8 mouse cellular contexts compared by ENCODE assay signal in the genomic region with DNA sequence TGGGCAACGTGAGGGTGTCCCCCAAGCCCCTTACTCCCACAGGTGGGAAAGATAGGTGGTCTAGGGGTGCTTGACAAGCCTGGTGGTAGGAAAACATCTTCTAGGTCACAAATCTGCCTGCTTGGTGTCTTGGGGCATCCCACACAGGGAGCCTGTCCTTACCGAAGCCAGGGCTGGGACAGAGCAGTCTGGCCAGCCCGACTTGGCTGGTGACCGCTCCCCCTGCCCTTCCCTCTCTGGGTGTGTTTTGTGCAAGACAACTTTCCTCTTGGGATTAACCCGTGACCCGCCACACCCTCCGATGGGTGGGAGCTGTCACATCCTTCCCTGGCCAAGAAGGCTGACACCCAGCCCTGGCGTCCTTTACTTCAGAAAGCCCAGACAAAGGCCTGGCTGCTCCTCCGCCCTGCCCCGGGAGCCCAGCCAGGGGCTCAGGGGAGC. TPM values are rescaled to one million over a fixed set of nuclear protein-coding genes. Genes with fewer than 3 reads are reported as not detected.
DNase-seq lines count a peak whose midpoint lies in the region; ATAC-seq and TF ChIP-seq lines count a peak whose summit lies in the region.

No protein-coding gene starts in this region.

- H3K27me3 ChIP-seq in lung, embryonic 14.5 days (ENCODE audit: insufficient read depth, low read length), result no peaks in the 10 kb centered on the region

- peak overlapping the region; percentile 95 for H3K4me2 ChIP-seq in lung, embryonic 14.5 days

- DNase-seq in adrenal gland, adult (ENCODE audit: inconsistent age in 2 of 2, low spot score in 1 of 2), result peak; percentile 80 to 87
- DNase-seq in adrenal gland, postnatal 4 days (ENCODE audit: low spot score in 2 of 2), result no peak
- DNase-seq in cerebellum, postnatal 25 days, result peak; percentile 62 to 67
- DNase-seq in heart, adult 18-20 months, result peak; percentile 91 to 97
- peak; percentile 91 for DNase-seq in kidney, adult 11 months
- peak; percentile 52 for DNase-seq in lung, embryonic 14.5 days
- DNase-seq in skeletal muscle tissue, adult 2 months (ENCODE audit: low read depth, low spot score), result peak; percentile 91
- DNase-seq in thymus, postnatal 0 days (ENCODE audit: low spot score), result no peak

- H3K4me1 ChIP-seq in lung, embryonic 14.5 days (ENCODE audit: insufficient read depth), result peaks cover 7% of the 10 kb centered on the region

- H3K9me3 ChIP-seq in lung, embryonic 14.5 days (ENCODE audit: low read depth, low read length), result no peaks in the 10 kb centered on the region

- ATAC-seq in lung, embryonic 14.5 days (ENCODE audit: insufficient read depth), result peak; percentile 56; the same call in 1 of the 2 replicates

- peak overlapping the region; percentile 88 for H3K9ac ChIP-seq in lung, embryonic 14.5 days

- 9% methylated on average over 10 of the region's 10 CpGs for WGBS in lung, embryonic 14.5 days

- H3K4me3 ChIP-seq in lung, embryonic 14.5 days (ENCODE audit: low read depth, low read length), result peak overlapping the region; percentile 92

- no peak for TF ChIP-seq CTCF in lung, embryonic 14.5 days (IDR thresholded peaks at IDR 0.05; ENCODE audit: low read depth)

- H3K27ac ChIP-seq in lung, embryonic 14.5 days (ENCODE audit: low read depth), result peak overlapping the region; percentile 80; the same call in 1 of the 2 replicates

- no peaks in the 10 kb centered on the region for H3K36me3 ChIP-seq in lung, embryonic 14.5 days (ENCODE audit: insufficient read depth)

RNA-seq across cellular contexts. Expression of a gene that starts 1.1 kb away (rescaled TPM):
- 100 to 1,000 TPM in 1 of 2 experiments, 10 to 100 TPM in 1; 91.8 to 119 TPM for total RNA-seq in adrenal gland, postnatal 4 days (2021)
- total RNA-seq in heart, adult 18-20 months (2021), result 10 to 100 TPM; 44.3 to 45.7 TPM
- polyA plus RNA-seq in lung, embryonic 14.5 days (2014; fragmentation: Nextera tagmentation; extraction: Ambion mirVana), result 68.1 and 72.4 TPM in 2 replicates
- 50.5 and 51.3 TPM in 2 replicates for polyA plus RNA-seq in thymus, postnatal 0 days (2015; fragmentation: Nextera tagmentation; extraction: Ambion mirVana)

RNA-seq across cellular contexts. Expression of a gene that starts 3.8 kb away (rescaled TPM):
- under 1 TPM; 0.11 to 0.71 TPM for total RNA-seq in adrenal gland, postnatal 4 days (2021)
- total RNA-seq in heart, adult 18-20 months (2021), result not detected
- 0.11 TPM in 1 of 2 replicates, not detected in the other for polyA plus RNA-seq in lung, embryonic 14.5 days (2014; fragmentation: Nextera tagmentation; extraction: Ambion mirVana)
- polyA plus RNA-seq in thymus, postnatal 0 days (2015; fragmentation: Nextera tagmentation; extraction: Ambion mirVana), result 31.6 and 32.5 TPM in 2 replicates

RNA-seq across cellular contexts. Expression of a gene that starts 17.4 kb away (rescaled TPM):
- 1 to 10 TPM; 6.7 to 7.1 TPM for total RNA-seq in adrenal gland, postnatal 4 days (2021)
- total RNA-seq in heart, adult 18-20 months (2021), result 1 to 10 TPM; 3.5 to 4.5 TPM
- polyA plus RNA-seq in lung, embryonic 14.5 days (2014; fragmentation: Nextera tagmentation; extraction: Ambion mirVana), result 12.2 and 12.4 TPM in 2 replicates
- polyA plus RNA-seq in thymus, postnatal 0 days (2015; fragmentation: Nextera tagmentation; extraction: Ambion mirVana), result 5.4 and 6.0 TPM in 2 replicates

RNA-seq across cellular contexts. Expression of a gene that starts 26.3 kb away (rescaled TPM):
- 1 to 10 TPM in 1 of 2 experiments, under 1 TPM in 1; 0.20 to 4.2 TPM for total RNA-seq in adrenal gland, postnatal 4 days (2021)
- under 1 TPM; 0.42 to 0.67 TPM for total RNA-seq in heart, adult 18-20 months (2021)
- polyA plus RNA-seq in lung, embryonic 14.5 days (2014; fragmentation: Nextera tagmentation; extraction: Ambion mirVana), result 5.0 and 6.1 TPM in 2 replicates
- polyA plus RNA-seq in thymus, postnatal 0 days (2015; fragmentation: Nextera tagmentation; extraction: Ambion mirVana), result 7.5 and 10.5 TPM in 2 replicates

RNA-seq across cellular contexts. Expression of a gene that starts 27.8 kb away (rescaled TPM):
- total RNA-seq in adrenal gland, postnatal 4 days (2021), result 10 to 100 TPM; 60.7 to 61.7 TPM
- total RNA-seq in heart, adult 18-20 months (2021), result 10 to 100 TPM; 22.0 to 23.1 TPM
- 107 and 123 TPM in 2 replicates for polyA plus RNA-seq in lung, embryonic 14.5 days (2014; fragmentation: Nextera tagmentation; extraction: Ambion mirVana)
- polyA plus RNA-seq in thymus, postnatal 0 days (2015; fragmentation: Nextera tagmentation; extraction: Ambion mirVana), result 74.1 and 80.0 TPM in 2 replicates

Comparison
In these comparisons a context has a peak if more than half of its experiments do, and no peak if none do; other contexts are left out.
1. DNase-seq: peak in adrenal gland, adult (2 of 2), cerebellum, postnatal 25 days (2 of 2), heart, adult 18-20 months (2 of 2), kidney, adult 11 months (single experiment), lung, embryonic 14.5 days (single experiment) and skeletal muscle tissue, adult 2 months (single experiment); none in adrenal gland, postnatal 4 days (0 of 2) and thymus, postnatal 0 days (single experiment).